Mouse (Mus musculus) neutrophil, adult 5-6 weeks (primary cell): ENCODE measurements around the gene Dis3. TPM values are rescaled to one million over a fixed set of nuclear protein-coding genes. Genes with fewer than 3 reads are reported as not detected.
A peak's percentile ranks its signal among the peaks of the same experiment; 100 is the strongest.

Experiments used
- ATAC-seq: fragments of 151-379, 151-347 bp; 2 replicates; pipeline ENCODE4 v1.8.0; 2017; ENCODE audit warnings: mild to moderate bottlenecking, moderate TSS enrichment; ENCODE audit not compliant: insufficient number of reproducible peaks, poor library complexity, low FRiP score, severe bottlenecking; ENCODE audit errors: extremely low read depth
- total RNA-seq: library from RNA; stranded (forward); fragments of 200-1000 nt; gene quantifications from 2 replicates; pipeline ENCODE4 v1.2.3, GENCODE M21; 2017

The Dis3 gene
- 24.8 and 30.4 TPM in 2 replicates for total RNA-seq

GRCm38 (mm10) chr14:99099267-99099966, at the start of gene Dis3, which contains the start of gene Pibf1:
Gene Dis3, minus strand, starts transcription at chr14:99099770.
Gene Pibf1, plus strand, starts transcription at chr14:99099424.
- ATAC-seq: peak; percentile 99

DNA sequence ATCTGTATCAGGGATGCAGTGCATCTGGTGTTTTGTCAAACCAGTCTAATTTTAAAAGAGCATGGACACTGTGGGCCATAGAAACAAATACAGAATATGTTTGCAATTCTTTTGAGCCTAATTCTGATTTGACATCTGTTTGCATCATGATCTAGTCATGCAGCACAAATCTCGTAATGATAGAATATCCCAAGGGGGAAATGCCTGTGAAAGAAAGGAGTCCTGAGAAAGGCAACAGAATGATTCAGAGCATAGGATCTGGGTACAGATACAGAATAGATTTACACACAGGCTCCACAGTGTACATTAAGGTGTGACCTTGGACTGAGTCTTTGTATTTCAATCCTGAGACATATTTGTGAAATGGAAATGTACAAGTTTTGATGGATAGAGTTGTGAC, 47.3 kb upstream of the Dis3 start:
- no peak for ATAC-seq

DNA sequence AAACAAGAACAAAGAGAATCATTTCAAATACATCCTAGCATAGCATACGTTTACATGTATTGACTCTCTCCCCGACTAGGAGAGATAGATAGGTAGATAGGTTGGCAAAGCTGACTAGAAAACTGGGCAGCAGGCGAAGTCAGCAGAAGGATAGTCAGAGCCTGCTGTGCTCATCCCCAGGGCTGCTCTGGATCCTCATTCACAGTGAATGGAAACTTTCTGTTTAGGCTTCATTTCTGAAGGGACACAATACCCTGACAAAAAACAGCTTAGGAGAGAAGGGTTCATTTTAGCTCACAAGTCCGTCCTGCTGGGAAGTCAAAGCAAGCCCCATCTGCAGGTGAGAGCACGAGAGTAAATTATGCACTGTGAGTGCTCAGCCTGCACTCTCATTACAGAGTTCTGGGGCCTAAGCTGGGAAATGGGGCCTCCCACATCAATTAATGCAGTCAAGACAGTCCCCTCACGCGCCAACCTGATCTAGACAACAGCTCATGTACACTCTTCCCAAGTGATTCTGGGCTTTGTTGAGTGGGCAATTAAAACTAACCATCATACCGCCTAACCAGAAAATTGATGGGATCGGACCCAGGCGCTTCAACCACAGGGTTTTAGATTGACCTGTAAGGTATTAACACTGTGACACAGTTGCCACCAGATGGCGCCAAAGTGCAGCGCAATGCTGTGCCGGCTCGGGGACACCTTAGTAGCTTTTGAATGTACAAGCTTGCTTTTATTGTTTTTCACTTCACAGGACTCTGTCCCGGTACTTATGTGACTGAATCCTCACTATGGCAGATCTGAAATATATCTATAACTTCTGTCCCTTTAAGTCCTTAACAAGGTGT, 42.4 kb upstream of the Dis3 start:
- peak; percentile 92 for ATAC-seq

DNA sequence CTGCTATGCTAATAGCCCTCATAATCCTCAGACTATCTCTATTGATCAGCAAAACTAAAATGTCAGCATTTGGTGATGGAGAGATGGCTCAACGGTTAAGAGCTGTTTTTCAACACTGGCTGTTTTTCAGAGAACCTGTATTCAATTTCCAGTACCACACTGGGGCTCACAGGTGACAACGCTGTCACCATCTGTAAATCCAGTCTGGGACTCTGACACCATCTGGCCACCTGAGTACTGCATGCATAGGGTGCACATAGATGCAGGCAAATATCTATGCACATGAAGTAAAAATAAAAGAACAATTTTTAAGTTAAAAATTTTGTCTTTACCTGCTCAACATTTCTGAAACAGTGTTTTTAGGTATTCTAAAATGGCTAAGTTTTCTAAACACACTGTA, 40.5 kb upstream of the Dis3 start:
- no peak for ATAC-seq

GRCm38 (mm10) chr14:99136297-99136696, 36.7 kb upstream of the Dis3 start:
- no peak for ATAC-seq

DNA sequence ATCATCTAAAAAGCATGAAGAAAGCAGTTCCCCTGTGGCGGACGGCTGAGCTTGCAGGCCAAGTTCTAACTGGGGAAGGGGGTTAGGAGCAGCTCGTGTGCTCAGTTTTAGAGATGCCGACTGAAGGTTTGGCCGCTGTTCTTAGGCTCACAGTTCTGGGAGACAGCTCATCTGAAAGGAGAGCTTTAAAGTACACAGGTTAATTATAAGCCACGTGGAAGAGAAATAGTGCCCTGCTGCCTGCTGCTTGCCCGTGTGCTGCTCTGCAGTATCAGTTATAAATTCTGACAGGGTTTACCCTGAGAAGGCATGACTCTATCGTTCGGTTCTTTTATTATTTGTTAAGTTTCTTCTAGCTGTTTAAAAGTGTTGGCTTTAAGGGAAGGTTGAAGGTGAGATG, 36.2 kb upstream of the Dis3 start:
- ATAC-seq: no peak

DNA sequence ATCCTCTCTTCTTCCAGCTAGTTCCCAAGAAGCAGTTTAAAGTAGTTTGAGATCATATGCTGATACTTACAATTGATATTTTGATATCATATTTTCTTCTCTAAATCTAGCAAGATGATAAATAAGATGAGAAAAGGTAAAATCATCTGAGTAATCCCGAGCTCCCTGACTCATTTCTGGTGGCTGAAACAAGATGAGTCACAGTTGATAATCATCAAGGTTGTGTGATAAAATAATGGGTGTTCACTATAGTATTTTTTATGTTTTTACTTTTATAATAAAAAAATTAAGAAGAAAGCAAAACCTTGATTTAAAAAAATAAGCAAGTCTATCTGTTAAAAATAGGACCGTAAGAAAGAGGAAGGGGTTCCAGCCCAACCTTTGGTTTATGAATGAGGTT, 34.5 kb upstream of the Dis3 start:
- no peak for ATAC-seq

DNA sequence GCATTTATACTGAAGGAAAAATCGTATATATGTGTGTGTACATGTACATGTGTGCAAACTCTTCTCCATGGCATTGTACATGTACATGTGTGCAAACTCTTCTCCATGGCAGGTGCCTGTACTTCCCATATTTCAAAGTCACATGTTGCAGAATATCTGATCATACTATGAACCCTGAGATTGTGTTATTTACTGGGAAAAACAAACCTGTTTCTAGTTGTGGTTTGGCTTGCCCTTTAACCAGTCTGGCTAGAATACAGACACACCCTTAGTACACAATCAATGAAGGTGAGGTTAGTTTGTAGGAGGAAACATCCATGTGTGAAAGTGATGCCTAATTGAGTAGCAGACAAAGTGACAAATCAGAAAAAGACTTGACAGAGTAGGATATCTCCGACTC, 29.5 kb upstream of the Dis3 start:
- no peak for ATAC-seq

- no peak for ATAC-seq
Measured at GRCm38 (mm10) chr14:99127509-99127908, 27.9 kb upstream of the Dis3 start.

DNA sequence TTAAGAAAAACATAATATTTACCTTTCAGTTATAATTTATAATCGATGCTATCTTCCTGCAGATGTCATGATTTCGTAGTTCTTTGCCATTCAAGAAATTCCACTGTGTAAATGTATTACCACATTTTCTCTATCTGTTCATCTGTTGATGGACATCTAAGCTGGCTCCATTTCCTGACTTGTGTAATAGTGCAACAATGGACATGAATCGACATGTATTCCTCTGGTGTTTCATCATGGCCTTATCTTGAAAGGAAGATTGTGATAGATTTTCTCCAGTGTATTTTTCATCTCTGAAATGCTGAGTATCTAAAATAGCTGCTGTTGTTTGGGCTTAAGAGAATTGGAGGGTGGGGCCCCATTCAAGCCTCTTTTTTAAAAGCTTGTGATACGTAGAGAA, 27.1 kb upstream of the Dis3 start:
- no peak for ATAC-seq

- no peak for ATAC-seq
Measured at GRCm38 (mm10) chr14:99124076-99124475, 24.5 kb upstream of the Dis3 start.

- no peak for ATAC-seq
Measured at GRCm38 (mm10) chr14:99121584-99122339, 22.2 kb upstream of the Dis3 start.

DNA sequence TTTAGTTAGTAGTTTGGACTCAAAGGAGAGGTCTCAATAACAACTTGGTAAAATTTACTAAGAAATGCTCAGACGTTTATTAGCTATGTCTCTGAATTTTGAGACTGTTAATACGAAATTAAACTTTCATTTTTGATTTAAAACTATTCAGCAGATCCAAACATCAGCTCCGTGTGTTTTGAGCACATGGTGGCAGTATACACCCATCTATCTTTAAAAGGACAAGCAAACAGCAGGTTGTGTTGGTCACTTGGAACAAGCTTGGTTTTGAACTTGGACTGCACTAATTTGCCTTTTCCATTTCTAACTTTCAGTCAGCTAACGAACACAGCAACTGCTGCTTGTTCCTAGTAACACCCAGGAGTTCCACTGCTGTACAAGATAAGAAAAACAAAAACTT, 18.0 kb upstream of the Dis3 start:
- no peak for ATAC-seq

DNA sequence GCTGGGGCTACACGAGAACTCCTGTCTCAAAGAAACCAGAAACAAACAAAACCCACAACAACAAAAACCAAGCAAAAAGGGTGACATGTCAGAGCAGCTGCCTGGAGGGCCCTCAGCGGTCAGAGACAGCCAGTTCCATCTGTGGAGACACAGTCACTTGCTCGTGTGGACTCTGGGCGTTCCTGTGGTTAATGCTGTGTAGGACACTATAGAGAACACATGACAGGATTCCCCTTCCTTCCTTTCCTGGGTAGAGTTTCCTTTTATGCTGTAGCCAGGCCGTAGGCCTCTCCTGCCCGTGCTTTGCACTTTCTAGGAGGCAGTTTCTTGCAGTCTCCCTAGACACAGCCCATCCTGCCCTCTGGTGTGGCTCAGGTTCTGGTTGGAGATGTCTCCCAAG, 9.2 kb upstream of the Dis3 start:
- ATAC-seq: no peak

GRCm38 (mm10) chr14:99107631-99108187, 8.1 kb upstream of the Dis3 start:
- no peak for ATAC-seq

- ATAC-seq: no peak
Measured at GRCm38 (mm10) chr14:99106671-99107070, 7.1 kb upstream of the Dis3 start.

- ATAC-seq: no peak
Measured at GRCm38 (mm10) chr14:99104542-99105123, 5.1 kb upstream of the Dis3 start.

DNA sequence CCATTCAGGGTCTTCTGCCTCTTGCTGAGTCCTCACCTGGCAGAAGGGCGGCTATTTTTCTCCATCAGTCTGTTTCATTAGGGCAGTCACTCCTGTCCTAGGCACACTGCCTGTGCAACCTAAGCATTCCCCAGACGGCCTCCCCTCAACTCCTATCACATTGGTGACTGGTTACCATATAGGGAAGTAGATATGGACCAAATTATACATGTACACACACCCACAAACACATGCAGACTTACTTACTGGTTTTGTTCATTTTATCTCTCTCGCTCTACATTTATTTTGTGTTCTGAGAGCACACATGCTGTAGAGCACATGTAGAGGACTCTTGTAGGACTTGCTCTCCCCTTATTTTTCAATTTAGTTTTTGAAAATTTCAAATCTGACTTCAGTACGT, 3.5 kb upstream of the Dis3 start:
- no peak for ATAC-seq

GRCm38 (mm10) chr14:99099967-99100587, 507 bp upstream of the Dis3 start:
- ATAC-seq: no peak
